Mouse (Mus musculus) neural tube, embryonic 12.5 days (tissue): Measurements from ENCODE around the gene Vegfb. TPM values are rescaled to one million over a fixed set of nuclear protein-coding genes. Genes with fewer than 3 reads are reported as not detected.

Experiments used
- ATAC-seq: fragments of 200-750 bp; cut with Nextera tagmentation; 2 replicates; pipeline ENCODE4 v1.8.0; 2017; ENCODE audit warnings: low read depth, mild to moderate bottlenecking, moderate TSS enrichment, moderate library complexity; ENCODE audit not compliant: low FRiP score
- H3K27ac ChIP-seq: fragments of 300-500 bp; sonication (generic); 2 replicates; pipeline ENCODE4 v1.5.1; 2016
- H3K27me3 ChIP-seq: fragments of 300-500 bp; sonication (generic); replicated peaks from 2 replicates; pipeline ENCODE4 v1.6.1; 2016; ENCODE audit warnings: mild to moderate bottlenecking
- H3K36me3 ChIP-seq: fragments of 300-500 bp; sonication (generic); 2 replicates; pipeline ENCODE4 v1.6.1; 2016; ENCODE audit warnings: mild to moderate bottlenecking
- H3K4me1 ChIP-seq: fragments of 300-500 bp; sonication (generic); 2 replicates; pipeline ENCODE4 v1.6.1; 2016
- H3K4me2 ChIP-seq: fragments of 300-500 bp; sonication (generic); replicated peaks from 2 replicates; pipeline ENCODE4 v1.6.1; 2016; ENCODE audit warnings: mild to moderate bottlenecking
- H3K4me3 ChIP-seq: fragments of 300-500 bp; sonication (generic); 2 replicates; pipeline ENCODE4 v1.5.1; 2016
- H3K9ac ChIP-seq: fragments of 300-500 bp; sonication (generic); 2 replicates; pipeline ENCODE4 v1.6.1; 2016; ENCODE audit warnings: mild to moderate bottlenecking
- H3K9me3 ChIP-seq: fragments of 300-500 bp; sonication (generic); 2 replicates; pipeline ENCODE4 v1.6.1; 2016; ENCODE audit warnings: mild to moderate bottlenecking
- WGBS: fragments of 180-500 bp; shearing (Covaris S2); methylation state at CpG from one replicate; pipeline ENCODE4 v1.1.7; 2016; 5-methylcytosine and 5-hydroxymethylcytosine counted together
- polyA plus RNA-seq: library from polyadenylated mRNA; unstranded; fragments of >200 nt; fragmentation: Nextera tagmentation; extraction: Ambion mirVana; gene quantifications from 2 replicates; pipeline ENCODE4 v1.2.1, GENCODE M21; 2016

The Vegfb gene
- polyA plus RNA-seq, 1 experiment from 2014 or later = 33.7 TPM

DNA sequence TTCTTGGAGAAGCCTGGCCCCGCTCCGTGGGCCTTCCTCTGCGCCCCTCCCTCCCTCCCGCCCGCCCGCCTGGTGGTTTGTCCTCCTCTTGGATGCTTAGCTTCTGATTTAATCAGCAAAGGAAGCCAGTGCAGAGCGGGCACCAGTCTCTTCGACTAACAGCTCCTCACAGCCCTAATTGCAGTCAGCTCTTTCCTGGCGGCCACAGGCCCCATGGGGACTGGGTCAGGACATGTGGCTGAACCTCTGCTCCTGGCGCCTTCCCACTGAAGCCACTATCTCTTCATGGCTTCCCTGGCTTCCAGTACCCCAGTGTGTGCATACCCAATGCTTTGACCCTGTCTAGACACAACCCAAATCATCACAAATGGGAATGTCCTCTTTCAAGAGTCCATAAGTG is 31.0 kb downstream of the Vegfb start:
- 78% methylated on average over 10 of the region's 10 CpGs for WGBS
- Histone ChIP-seq H3K9ac (no peak overlapping the region), H3K36me3 (peaks cover 46% of the 10 kb centered on the region), H3K9me3 (no peaks in the 10 kb centered on the region), H3K27ac (no peak overlapping the region), H3K4me2 (no peak overlapping the region), H3K4me1 (peaks cover 14% of the 10 kb centered on the region), H3K4me3 (no peak overlapping the region), H3K27me3 (no peaks in the 10 kb centered on the region)
- ATAC-seq = no peak

DNA sequence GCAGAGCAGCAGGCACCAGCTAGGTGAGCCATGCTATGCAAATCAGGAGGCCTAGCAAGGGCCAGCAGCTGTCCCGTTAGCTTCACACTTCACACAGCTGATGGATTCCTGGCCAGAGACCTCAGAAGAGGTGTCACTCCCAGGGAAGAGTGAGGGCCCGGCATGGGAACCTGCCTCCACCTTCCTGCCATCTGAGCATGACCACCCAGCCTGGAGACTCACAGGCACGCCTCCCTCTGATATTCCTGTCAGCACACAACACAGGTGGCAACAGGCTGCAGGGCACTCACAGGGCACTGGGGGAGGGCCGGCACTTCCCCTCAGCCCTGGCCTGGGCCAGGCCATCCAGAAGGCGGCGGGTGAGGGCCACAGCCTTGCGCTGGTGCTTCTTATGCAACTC is 32.0 kb downstream of the Vegfb start:
- 92% methylated on average over 7 of the region's 7 CpGs for WGBS
- H3K4me3 ChIP-seq = no peak overlapping the region
- H3K27me3 ChIP-seq = no peaks in the 10 kb centered on the region
- peaks cover 45% of the 10 kb centered on the region for H3K36me3 ChIP-seq
- H3K4me2 ChIP-seq = no peak overlapping the region
- H3K4me1 ChIP-seq = peaks cover 16% of the 10 kb centered on the region
- H3K9me3 ChIP-seq = no peaks in the 10 kb centered on the region
- no peak for ATAC-seq
- no peak overlapping the region for H3K9ac ChIP-seq
- H3K27ac ChIP-seq = no peak overlapping the region

DNA sequence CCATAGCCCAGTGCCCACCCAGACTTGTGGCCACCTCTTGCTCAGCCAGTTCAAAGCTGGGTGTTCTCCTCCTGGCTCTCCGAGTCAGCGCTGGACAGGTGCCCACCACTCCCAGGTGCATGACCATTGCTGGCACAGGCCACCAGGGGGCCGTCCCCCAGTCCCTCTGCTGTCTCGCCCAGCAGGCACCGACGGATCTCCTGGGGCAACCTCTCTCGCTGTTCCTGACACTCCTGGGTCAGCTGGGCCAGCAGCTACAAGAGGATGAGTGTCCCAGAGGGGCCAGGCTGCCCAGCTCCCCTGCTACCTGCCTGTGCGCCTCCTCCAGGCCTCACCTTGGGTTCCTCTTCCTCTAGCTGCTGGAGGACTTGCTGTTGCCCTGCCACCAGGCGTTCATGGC is 33.4 kb downstream of the Vegfb start:
- 54% methylated on average over 9 of the region's 9 CpGs for WGBS
- H3K9ac ChIP-seq = no peak overlapping the region

DNA sequence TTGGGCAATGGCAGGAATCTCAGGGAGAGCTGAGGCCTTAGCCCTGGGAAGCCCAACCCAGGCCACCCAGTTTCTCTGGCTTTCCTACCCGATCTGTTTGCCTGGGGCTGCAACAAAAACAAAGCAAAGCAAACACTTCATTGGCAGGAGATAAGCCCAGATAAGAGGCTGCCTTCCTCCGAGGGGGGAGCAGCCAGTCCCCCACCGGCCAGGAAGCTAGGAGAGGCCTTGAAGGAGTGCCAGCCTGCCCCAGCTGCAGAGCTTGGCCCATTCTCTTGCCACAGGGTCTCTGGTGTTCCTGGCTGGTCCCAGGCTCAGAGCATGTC is 34.8 kb downstream of the Vegfb start:
- H3K27ac ChIP-seq = no peak overlapping the region
- H3K4me1 ChIP-seq = peaks cover 26% of the 10 kb centered on the region
- no peaks in the 10 kb centered on the region for H3K9me3 ChIP-seq
- no peak for ATAC-seq
- H3K9ac ChIP-seq = peak overlapping the region; percentile 67; the same call in 1 of the 2 replicates
- peaks cover 24% of the 10 kb centered on the region; the same call in 1 of the 2 replicates for H3K36me3 ChIP-seq
- no peak overlapping the region for H3K4me3 ChIP-seq
- 37% methylated on average over 3 of the region's 3 CpGs for WGBS
- peak overlapping the region; percentile 97 for H3K4me2 ChIP-seq
- H3K27me3 ChIP-seq = no peaks in the 10 kb centered on the region

More for the DNA sequence above, 33.4 kb downstream of the Vegfb start:
- no peak overlapping the region for H3K27ac ChIP-seq
- no peaks in the 10 kb centered on the region for H3K9me3 ChIP-seq
- no peak overlapping the region for H3K4me2 ChIP-seq
- H3K27me3 ChIP-seq = no peaks in the 10 kb centered on the region
- ATAC-seq = no peak
- H3K4me3 ChIP-seq = no peak overlapping the region
- H3K4me1 ChIP-seq = peaks cover 26% of the 10 kb centered on the region
- H3K36me3 ChIP-seq = peaks cover 34% of the 10 kb centered on the region

DNA sequence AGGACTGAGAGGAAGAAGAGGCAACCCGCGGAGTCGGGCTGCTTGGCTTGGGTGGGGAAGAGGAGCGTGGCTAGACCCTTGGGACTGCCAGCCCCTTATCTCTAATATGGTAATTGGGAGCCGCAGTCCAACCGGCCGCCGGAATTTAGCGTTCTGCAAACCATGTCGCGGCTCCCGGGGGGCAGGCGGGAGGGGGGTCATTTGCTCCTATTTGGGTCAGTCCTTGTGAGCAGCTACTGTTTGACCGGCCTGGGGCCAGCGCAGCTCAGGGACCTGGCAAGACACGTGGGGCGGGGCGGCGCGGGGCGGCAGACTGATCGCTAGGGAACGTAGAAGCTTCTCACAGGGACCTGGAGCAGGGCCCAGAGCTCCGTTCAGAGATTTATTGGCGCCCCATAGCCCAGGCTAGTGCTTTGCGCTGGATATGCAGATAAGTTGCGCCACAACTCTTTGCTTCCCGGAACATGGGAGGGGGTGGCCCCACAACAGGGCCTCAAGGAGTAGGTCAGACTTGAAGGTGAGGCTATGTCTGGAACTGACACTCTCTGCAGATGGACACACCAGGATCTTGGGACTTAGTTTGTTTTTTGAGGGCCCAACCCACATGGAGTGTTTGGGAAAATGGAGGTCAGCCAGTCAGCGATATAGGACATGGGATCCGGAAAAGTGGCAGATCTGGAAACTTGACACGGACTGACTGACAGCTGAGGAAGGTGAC is 35.3 kb downstream of the Vegfb start:
- Histone ChIP-seq H3K27me3 (no peaks in the 10 kb centered on the region), H3K36me3 (peaks cover 24% of the 10 kb centered on the region; the same call in 1 of the 2 replicates), H3K9me3 (no peaks in the 10 kb centered on the region), H3K4me1 (peaks cover 26% of the 10 kb centered on the region), H3K4me3 (peak overlapping the region; percentile 49), H3K4me2 (peak overlapping the region; percentile 97), H3K27ac (peak overlapping the region; percentile 91), H3K9ac (peak overlapping the region; percentile 67)
- 4% methylated on average over 31 of the region's 31 CpGs for WGBS
- peak; percentile 33 for ATAC-seq

DNA sequence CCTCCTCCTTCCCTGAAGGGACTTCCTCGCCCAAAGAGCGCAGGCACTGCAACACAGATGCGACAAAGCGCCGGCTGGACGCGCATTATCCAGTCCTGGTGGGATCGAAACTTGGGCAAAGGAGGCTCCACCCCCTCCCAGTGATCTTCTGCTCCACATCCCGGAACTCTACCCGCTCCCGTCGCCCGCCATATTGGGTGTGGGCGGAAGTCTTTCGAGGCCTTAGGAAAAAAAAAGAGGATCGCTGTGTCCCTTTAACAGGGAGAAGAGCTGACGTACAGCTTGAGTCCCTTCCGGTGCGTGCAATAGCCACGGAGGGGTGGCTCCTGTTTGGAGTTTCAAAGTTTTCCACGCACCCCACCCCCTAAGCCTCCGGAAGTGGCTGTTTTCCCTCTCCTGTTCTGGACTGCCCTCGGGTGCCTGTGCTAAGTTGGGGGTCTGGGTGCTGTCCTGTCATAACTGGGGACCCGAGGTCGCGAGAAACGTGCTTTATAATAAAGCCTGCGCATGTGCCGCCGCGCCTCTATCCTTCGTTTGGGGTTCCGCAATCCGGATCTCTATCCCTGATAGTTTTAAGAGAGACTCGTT is 36.0 kb downstream of the Vegfb start:
- Histone ChIP-seq H3K27ac (peak overlapping the region; percentile 91), H3K4me3 (peak overlapping the region; percentile 49), H3K36me3 (peaks cover 24% of the 10 kb centered on the region; the same call in 1 of the 2 replicates), H3K4me1 (peaks cover 26% of the 10 kb centered on the region), H3K27me3 (no peaks in the 10 kb centered on the region), H3K9ac (peak overlapping the region; percentile 67), H3K4me2 (peak overlapping the region; percentile 97), H3K9me3 (no peaks in the 10 kb centered on the region)
- WGBS = under 1% methylated on average over 35 of the region's 35 CpGs
- ATAC-seq = peak; percentile 83

DNA sequence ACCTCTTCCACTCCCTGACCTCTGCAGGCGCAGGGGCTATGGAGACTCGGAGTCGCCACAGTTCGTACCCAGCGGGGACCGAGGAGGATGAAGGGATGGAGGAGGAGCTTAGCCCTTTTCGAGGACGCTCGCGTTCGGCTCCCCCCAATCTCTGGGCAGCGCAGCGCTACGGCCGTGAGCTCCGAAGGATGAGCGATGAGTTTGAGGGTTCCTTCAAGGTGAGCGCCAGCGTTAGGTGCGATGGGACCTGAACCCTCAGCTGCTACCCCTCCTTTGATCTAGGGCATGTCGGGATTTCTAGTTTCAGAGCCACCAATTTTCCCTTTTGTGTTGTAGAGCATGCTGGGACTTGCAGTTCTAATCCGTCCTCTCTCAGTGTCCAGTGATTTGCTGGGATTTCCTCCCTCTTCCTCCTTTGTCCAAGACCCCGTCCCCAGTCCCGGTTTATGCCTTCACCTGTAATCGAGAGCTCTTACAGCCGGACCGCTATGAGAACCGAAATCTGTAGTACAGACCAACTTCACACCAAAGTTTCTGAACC is 36.8 kb downstream of the Vegfb start:
- ATAC-seq = peak; percentile 58
- H3K9me3 ChIP-seq = no peaks in the 10 kb centered on the region
- peaks cover 19% of the 10 kb centered on the region; the same call in 1 of the 2 replicates for H3K36me3 ChIP-seq
- peak overlapping the region; percentile 49 for H3K4me3 ChIP-seq
- peaks cover 26% of the 10 kb centered on the region for H3K4me1 ChIP-seq
- WGBS = under 1% methylated on average over 28 of the region's 28 CpGs
- H3K27ac ChIP-seq = peak overlapping the region; percentile 91
- peak overlapping the region; percentile 67 for H3K9ac ChIP-seq
- peak overlapping the region; percentile 97 for H3K4me2 ChIP-seq
- no peaks in the 10 kb centered on the region for H3K27me3 ChIP-seq

DNA sequence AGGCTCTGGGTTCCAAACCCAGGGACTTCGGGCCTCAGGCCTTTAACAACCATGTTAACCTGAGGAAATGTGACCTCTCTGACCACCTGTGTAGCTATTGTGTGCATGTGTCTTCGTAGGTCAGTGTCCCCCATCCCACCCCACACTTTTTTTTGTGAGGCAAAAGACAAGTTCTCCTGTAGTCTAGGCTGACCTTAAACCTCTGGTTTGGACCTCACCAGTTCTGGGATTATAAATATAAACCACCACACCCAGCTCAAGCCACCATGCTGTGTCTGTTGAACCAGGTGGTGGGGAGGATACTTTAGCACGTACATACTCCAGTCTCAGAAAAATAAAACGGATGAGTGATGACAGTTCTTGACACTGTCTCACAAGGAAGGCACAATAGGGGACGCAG is 37.5 kb downstream of the Vegfb start:
- WGBS = 52% methylated on average over 5 of the region's 5 CpGs
- H3K36me3 ChIP-seq = peaks cover 12% of the 10 kb centered on the region; the same call in 1 of the 2 replicates

DNA sequence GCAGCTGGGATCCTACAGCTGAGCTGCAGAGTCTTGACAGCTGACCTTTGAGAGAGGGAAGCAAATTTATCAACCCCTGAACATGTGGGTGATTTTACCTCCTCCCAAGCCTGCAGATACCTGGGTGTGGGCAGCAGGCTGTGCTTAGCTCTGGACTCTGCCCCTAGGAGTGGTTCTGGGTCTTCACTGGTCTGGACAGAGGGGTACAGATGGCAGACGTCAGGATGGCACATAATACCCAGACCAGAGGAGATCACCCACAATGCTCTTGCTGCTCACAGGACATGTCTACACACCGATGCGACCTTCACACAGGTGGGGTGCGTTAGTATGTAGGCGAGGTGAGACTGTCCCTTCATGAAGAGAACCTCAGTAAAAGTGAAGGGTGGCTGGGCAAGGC is 37.9 kb downstream of the Vegfb start:
- Histone ChIP-seq H3K27me3 (no peaks in the 10 kb centered on the region), H3K4me2 (peak overlapping the region; percentile 97; the same call in 1 of the 2 replicates), H3K36me3 (peaks cover 8% of the 10 kb centered on the region; the same call in 1 of the 2 replicates), H3K9ac (no peak overlapping the region), H3K27ac (no peak overlapping the region), H3K4me3 (no peak overlapping the region), H3K9me3 (no peaks in the 10 kb centered on the region), H3K4me1 (peaks cover 26% of the 10 kb centered on the region)
- WGBS = 95% methylated on average over 5 of the region's 5 CpGs
- ATAC-seq = no peak

More for the DNA sequence above, 37.5 kb downstream of the Vegfb start:
- Histone ChIP-seq H3K9ac (peak overlapping the region; percentile 67; the same call in 1 of the 2 replicates), H3K4me3 (peak overlapping the region; percentile 49), H3K27ac (no peak overlapping the region), H3K27me3 (no peaks in the 10 kb centered on the region), H3K4me2 (peak overlapping the region; percentile 97), H3K4me1 (peaks cover 26% of the 10 kb centered on the region), H3K9me3 (no peaks in the 10 kb centered on the region)
- no peak for ATAC-seq

DNA sequence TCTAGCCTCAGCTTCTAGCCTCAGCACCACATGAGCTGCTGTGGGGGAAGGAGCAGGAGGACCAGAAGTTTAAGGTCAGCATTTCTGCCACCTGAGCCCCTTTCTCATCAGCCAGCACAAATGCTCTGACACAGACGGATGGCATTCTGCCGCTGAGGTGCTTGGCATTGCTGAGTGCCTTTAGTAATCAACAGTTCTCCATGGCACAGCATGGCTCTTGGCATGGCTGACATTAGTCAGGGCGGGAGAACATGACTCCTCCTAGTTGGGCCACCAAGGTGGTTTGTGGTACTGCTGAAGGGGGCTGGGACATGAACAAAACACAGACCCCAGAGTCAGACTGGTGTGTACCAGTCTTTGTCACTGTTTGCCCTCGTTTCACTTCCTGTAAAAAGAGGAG is 39.3 kb downstream of the Vegfb start:
- no peak overlapping the region for H3K4me2 ChIP-seq
- no peak for ATAC-seq
- H3K4me1 ChIP-seq = peaks cover 23% of the 10 kb centered on the region
- H3K27ac ChIP-seq = no peak overlapping the region
- 70% methylated on average over 4 of the region's 4 CpGs for WGBS
- 0 out of 2 replicates have a peak overlapping the region, but pooled peaks have one; percentile 21 for H3K9ac ChIP-seq
- no peak overlapping the region for H3K4me3 ChIP-seq
- H3K36me3 ChIP-seq = peaks cover 3% of the 10 kb centered on the region; the same call in 1 of the 2 replicates
- no peaks in the 10 kb centered on the region for H3K27me3 ChIP-seq
- no peaks in the 10 kb centered on the region for H3K9me3 ChIP-seq

DNA sequence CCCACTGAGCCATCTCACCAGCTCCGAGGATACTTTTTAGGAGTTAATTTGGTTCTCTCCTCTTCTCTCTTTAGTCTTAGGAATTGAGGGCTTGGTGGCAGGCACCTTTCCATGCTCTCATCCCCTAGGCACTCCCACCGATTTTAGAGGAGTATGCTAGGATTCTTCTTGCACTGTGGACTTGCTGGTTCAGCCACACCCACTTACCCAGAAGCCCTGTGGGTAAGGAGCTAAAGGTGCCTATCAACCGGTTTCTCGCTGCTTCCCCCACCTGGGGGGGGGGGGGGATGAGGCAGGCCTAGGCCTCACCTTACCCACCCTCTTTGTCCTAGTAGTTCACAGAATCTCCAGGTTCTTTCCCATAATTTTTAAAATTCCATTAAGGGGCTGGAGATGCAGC is 39.7 kb downstream of the Vegfb start:
- WGBS = 54% methylated on average over 4 of the region's 4 CpGs
- H3K4me3 ChIP-seq = no peak overlapping the region
- no peak overlapping the region for H3K27ac ChIP-seq
- H3K27me3 ChIP-seq = no peaks in the 10 kb centered on the region
- no peak for ATAC-seq
- 0 out of 2 replicates have a peak overlapping the region, but pooled peaks have one; percentile 21 for H3K9ac ChIP-seq
- H3K36me3 ChIP-seq = peaks cover 3% of the 10 kb centered on the region; the same call in 1 of the 2 replicates
- peaks cover 24% of the 10 kb centered on the region for H3K4me1 ChIP-seq
- no peaks in the 10 kb centered on the region for H3K9me3 ChIP-seq
- no peak overlapping the region for H3K4me2 ChIP-seq

DNA sequence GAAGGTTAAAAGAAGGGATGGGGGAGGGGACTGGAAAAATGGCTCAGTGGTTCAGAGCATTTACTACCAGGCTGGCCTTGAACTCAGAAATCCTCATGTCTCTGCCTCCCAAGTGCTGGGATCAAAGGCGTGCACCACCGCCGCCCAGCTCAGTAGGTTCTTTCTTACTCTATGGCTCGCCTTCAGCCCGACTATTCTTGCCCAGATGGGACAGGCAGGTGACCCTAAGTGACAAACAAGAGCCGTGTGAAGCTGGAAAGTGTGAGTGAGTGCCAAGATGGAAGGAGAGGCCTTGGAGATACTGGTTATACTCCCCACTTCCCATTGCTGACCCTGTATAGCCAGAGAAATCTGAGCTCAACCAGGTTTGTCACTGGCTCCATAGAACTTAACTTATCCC is 43.7 kb downstream of the Vegfb start:
- Histone ChIP-seq H3K4me3 (no peak overlapping the region), H3K27me3 (no peaks in the 10 kb centered on the region), H3K27ac (no peak overlapping the region), H3K4me1 (peaks cover 30% of the 10 kb centered on the region), H3K36me3 (peaks cover 3% of the 10 kb centered on the region; the same call in 1 of the 2 replicates), H3K9ac (no peak overlapping the region), H3K9me3 (no peaks in the 10 kb centered on the region), H3K4me2 (no peak overlapping the region)
- 91% methylated on average over 6 of the region's 6 CpGs for WGBS
- ATAC-seq = no peak
